Mouse (Mus musculus) thymus, adult 2 months (tissue): ENCODE data around the gene Ncoa3. TPM values are rescaled to one million over a fixed set of nuclear protein-coding genes. Genes with fewer than 3 reads are reported as not detected.

Experiments
- DNase-seq: peaks from one replicate; pipeline ENCODE4 v3.0.0; 2021
- H3K27ac ChIP-seq: fragments of 200-500 bp; 2 replicates; pipeline ENCODE4 v1.5.1; 2012; ENCODE audit warnings: low read length, control low read depth; ENCODE audit not compliant: control insufficient read depth, insufficient read depth
- H3K27me3 ChIP-seq: fragments of 200-500 bp; 2 replicates; pipeline ENCODE4 v1.6.1; 2012; ENCODE audit warnings: mild to moderate bottlenecking, low read length, moderate library complexity, mixed read lengths; ENCODE audit not compliant: control insufficient read depth, insufficient read depth
- H3K36me3 ChIP-seq: fragments of 200-500 bp; 2 replicates; pipeline ENCODE4 v1.6.1; 2012; ENCODE audit warnings: mild to moderate bottlenecking, low read length, moderate library complexity; ENCODE audit not compliant: control insufficient read depth, insufficient read depth
- H3K4me1 ChIP-seq: fragments of 200-500 bp; replicated peaks from 2 replicates; pipeline ENCODE4 v1.6.1; 2012; ENCODE audit warnings: low read length; ENCODE audit not compliant: control insufficient read depth, insufficient read depth
- H3K4me3 ChIP-seq: fragments of 200-500 bp; 2 replicates; pipeline ENCODE4 v1.5.1; 2012; ENCODE audit warnings: mild to moderate bottlenecking, low read length, control low read depth, moderate library complexity; ENCODE audit not compliant: control insufficient read depth, insufficient read depth
- CTCF ChIP-seq: fragments of 200-500 bp; IDR thresholded peaks from 2 replicates; pipeline ENCODE4 v1.5.1; 2012; ENCODE audit warnings: mild to moderate bottlenecking, control low read depth, low read length, moderate library complexity, borderline replicate concordance; ENCODE audit not compliant: control insufficient read depth, poor library complexity, insufficient read depth; ENCODE audit errors: extremely low read depth
- POLR2A ChIP-seq: fragments of 200-500 bp; IDR thresholded peaks from 2 replicates; pipeline ENCODE4 v1.6.1; 2012; ENCODE audit warnings: mild to moderate bottlenecking, low read length, control low read depth, moderate library complexity; ENCODE audit not compliant: control insufficient read depth, poor library complexity, insufficient read depth; ENCODE audit errors: extremely low read depth
- WGBS: fragments of 180-500 bp; shearing (Covaris S2); methylation state at CpG from one replicate; pipeline ENCODE4 v1.1.7; 2018; 5-methylcytosine and 5-hydroxymethylcytosine counted together
- polyA plus RNA-seq: library from polyadenylated mRNA; depleted of rRNA; stranded (reverse); fragments of >200 nt; gene quantifications from 2 replicates; pipeline ENCODE4 v1.2.3, GENCODE M21; 2012

The Ncoa3 gene
- polyA plus RNA-seq, 1 experiment = 70.0 TPM

GRCm38 (mm10) chr2:166021642-166022041 lies 29.2 kb downstream of the Ncoa3 start:
- no peak overlapping the region for H3K27ac ChIP-seq
- no peaks in the 10 kb centered on the region for H3K27me3 ChIP-seq
- 83% methylated on average over 3 of the region's 3 CpGs for WGBS
- no peak for DNase-seq
- TF ChIP-seq POLR2A = no peak
- TF ChIP-seq CTCF = no peak
- no peak overlapping the region for H3K4me3 ChIP-seq
- no peaks in the 10 kb centered on the region for H3K36me3 ChIP-seq
- H3K4me1 ChIP-seq = peaks cover 23% of the 10 kb centered on the region

DNA sequence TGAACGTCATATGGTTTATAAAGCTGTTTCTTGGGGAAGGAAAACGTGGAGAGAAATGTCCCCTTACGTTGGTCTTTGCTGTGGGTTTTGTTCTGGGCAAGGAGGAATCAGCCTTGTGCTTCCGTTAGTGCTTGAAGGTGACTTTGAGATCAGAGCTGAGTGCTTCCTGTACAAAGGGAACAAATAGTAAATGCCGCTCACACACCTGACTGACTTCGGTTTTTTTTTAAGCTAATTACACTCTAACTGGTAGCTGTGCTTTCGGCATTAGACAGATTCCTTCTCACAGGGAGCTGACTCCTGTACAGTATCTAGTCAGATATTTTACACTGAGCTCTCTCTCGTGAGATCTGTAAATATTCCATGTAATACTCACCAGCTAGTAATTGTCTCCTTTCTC lies 29.9 kb downstream of the Ncoa3 start:
- WGBS = 5% methylated on average over 8 of the region's 8 CpGs
- peak; percentile 41 for DNase-seq
- Histone ChIP-seq H3K4me3 (no peak overlapping the region), H3K4me1 (peaks cover 23% of the 10 kb centered on the region), H3K27me3 (no peaks in the 10 kb centered on the region), H3K27ac (no peak overlapping the region), H3K36me3 (no peaks in the 10 kb centered on the region)
- TF ChIP-seq CTCF (no peak), POLR2A (no peak)

GRCm38 (mm10) chr2:166024079-166024478 lies 31.6 kb downstream of the Ncoa3 start:
- Histone ChIP-seq H3K36me3 (no peaks in the 10 kb centered on the region), H3K4me3 (no peak overlapping the region), H3K27ac (no peak overlapping the region), H3K4me1 (peaks cover 20% of the 10 kb centered on the region), H3K27me3 (no peaks in the 10 kb centered on the region)
- WGBS = 80% methylated on average over 3 of the region's 3 CpGs
- DNase-seq = no peak
- TF ChIP-seq POLR2A = no peak
- no peak for TF ChIP-seq CTCF

GRCm38 (mm10) chr2:166024621-166025020 lies 32.2 kb downstream of the Ncoa3 start:
- H3K27me3 ChIP-seq = no peaks in the 10 kb centered on the region
- DNase-seq = no peak
- H3K27ac ChIP-seq = no peak overlapping the region
- H3K4me1 ChIP-seq = peaks cover 22% of the 10 kb centered on the region
- WGBS = 94% methylated on average over 4 of the region's 4 CpGs
- H3K4me3 ChIP-seq = no peak overlapping the region
- TF ChIP-seq CTCF = no peak
- no peak for TF ChIP-seq POLR2A
- H3K36me3 ChIP-seq = no peaks in the 10 kb centered on the region

DNA sequence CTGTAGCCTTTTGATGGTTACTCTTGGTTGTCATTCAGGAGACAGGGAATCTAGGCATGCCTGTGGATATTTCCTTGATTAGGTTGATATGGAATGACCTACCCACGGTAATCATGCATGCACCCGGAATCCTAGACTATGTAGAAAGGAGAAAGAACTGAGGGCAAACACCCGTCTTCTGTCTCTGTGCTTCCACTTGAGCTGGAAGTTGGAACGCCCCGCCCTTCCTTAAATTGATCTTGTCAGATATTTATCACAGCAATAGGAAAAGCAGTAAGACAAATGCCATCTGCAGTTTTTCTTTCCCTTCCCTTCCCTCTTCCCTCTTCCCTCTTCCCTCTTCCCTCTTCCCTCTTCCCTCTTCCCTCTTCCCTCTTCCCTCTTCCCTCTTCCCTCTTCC lies 33.5 kb downstream of the Ncoa3 start:
- H3K4me1 ChIP-seq = peaks cover 20% of the 10 kb centered on the region
- no peak for TF ChIP-seq POLR2A
- no peak for TF ChIP-seq CTCF
- H3K27ac ChIP-seq = no peak overlapping the region
- no peaks in the 10 kb centered on the region for H3K27me3 ChIP-seq
- DNase-seq = no peak
- no peak overlapping the region for H3K4me3 ChIP-seq
- WGBS = 96% methylated on average over 5 of the region's 5 CpGs
- H3K36me3 ChIP-seq = no peaks in the 10 kb centered on the region

DNA sequence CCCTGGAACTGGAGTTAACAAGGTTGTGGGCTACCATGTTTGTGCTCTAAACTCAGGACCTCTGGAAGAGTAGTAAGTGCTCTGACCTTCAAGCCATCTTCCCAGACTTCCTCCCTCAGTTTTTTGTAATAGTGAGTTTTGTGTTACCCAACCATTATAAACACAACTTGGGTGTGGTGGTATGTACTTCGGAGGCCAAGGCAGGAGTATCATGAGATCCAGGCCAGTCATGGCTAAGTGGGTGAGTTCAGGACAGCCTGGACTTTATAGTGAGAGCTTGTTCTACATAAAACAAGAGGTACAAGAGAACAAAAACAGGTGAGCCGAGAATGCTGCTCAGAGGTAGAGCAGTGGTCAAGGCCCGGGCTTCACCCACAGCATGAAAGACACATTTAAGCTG lies 35.4 kb downstream of the Ncoa3 start:
- Histone ChIP-seq H3K27ac (no peak overlapping the region), H3K4me1 (peaks cover 20% of the 10 kb centered on the region), H3K27me3 (no peaks in the 10 kb centered on the region), H3K4me3 (no peak overlapping the region), H3K36me3 (no peaks in the 10 kb centered on the region)
- WGBS = 92% methylated on average over 3 of the region's 3 CpGs
- DNase-seq = no peak
- no peak for TF ChIP-seq POLR2A
- TF ChIP-seq CTCF = no peak

DNA sequence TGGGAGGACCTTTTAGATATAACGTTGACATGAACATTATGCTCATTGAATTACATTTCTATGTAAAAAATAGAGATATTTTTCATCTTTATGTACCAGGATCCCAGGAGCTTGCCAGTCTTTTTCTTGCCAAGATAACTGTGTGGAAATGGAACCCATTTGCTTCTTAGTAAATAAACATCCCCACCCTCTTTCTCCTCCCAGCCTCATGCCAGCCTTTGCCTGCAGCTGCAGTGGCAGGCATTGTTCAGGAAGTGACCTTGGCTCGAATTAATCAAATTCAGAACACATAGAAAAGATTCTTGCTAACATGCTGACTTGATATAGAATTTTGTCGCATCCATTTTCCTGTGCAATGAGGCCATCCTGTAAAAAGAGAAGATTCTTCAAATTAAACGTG lies 36.8 kb downstream of the Ncoa3 start:
- 53% methylated on average over 4 of the region's 4 CpGs for WGBS
- TF ChIP-seq POLR2A (no peak), CTCF (no peak)

More for the DNA sequence above, 36.8 kb downstream of the Ncoa3 start:
- Histone ChIP-seq H3K4me1 (peaks cover 20% of the 10 kb centered on the region), H3K27me3 (no peaks in the 10 kb centered on the region), H3K36me3 (no peaks in the 10 kb centered on the region), H3K27ac (peak overlapping the region; percentile 37; the same call in 1 of the 2 replicates), H3K4me3 (no peak overlapping the region)
- DNase-seq = no peak
